Mouse (Mus musculus) midbrain, embryonic 16.5 days (tissue): ENCODE data around the gene Galntl6. TPM values are rescaled to one million over a fixed set of nuclear protein-coding genes. Genes with fewer than 3 reads are reported as not detected.
A peak's percentile ranks its signal among the peaks of the same experiment; 100 is the strongest.

Experiments used
- ATAC-seq: fragments of 200-750 bp; cut with Nextera tagmentation; 2 replicates; pipeline ENCODE4 v1.8.0; 2017; ENCODE audit warnings: moderate TSS enrichment
- H3K27ac ChIP-seq: fragments of 300-500 bp; sonication (generic); 2 replicates; pipeline ENCODE4 v1.5.1; 2014; ENCODE audit warnings: mild to moderate bottlenecking, low read length, mixed read lengths
- H3K27me3 ChIP-seq: fragments of 300-500 bp; sonication (generic); 2 replicates; pipeline ENCODE4 v1.6.1; 2014; ENCODE audit warnings: low read depth, low read length, mixed read lengths; ENCODE audit not compliant: control insufficient read depth, insufficient read depth
- H3K36me3 ChIP-seq: fragments of 300-500 bp; sonication (generic); 2 replicates; pipeline ENCODE4 v1.6.1; 2014; ENCODE audit warnings: mild to moderate bottlenecking, low read length, moderate library complexity, mixed read lengths; ENCODE audit not compliant: control insufficient read depth, insufficient read depth
- H3K4me1 ChIP-seq: fragments of 300-500 bp; sonication (generic); 2 replicates; pipeline ENCODE4 v1.6.1; 2014; ENCODE audit warnings: mild to moderate bottlenecking, low read length, mixed read lengths; ENCODE audit not compliant: control insufficient read depth, insufficient read depth
- H3K4me2 ChIP-seq: fragments of 300-500 bp; sonication (generic); 2 replicates; pipeline ENCODE4 v1.6.1; 2014; ENCODE audit warnings: mild to moderate bottlenecking, low read length, mixed read lengths
- H3K4me3 ChIP-seq: fragments of 300-500 bp; sonication (generic); 2 replicates; pipeline ENCODE4 v1.5.1; 2014; ENCODE audit warnings: low read depth, mild to moderate bottlenecking, low read length, moderate library complexity, mixed read lengths
- H3K9ac ChIP-seq: fragments of 300-500 bp; sonication (generic); 2 replicates; pipeline ENCODE4 v1.6.1; 2014; ENCODE audit warnings: low read depth, low read length, mixed read lengths
- H3K9me3 ChIP-seq: fragments of 300-500 bp; sonication (generic); replicated peaks from 2 replicates; pipeline ENCODE4 v1.6.1; 2014; ENCODE audit warnings: mild to moderate bottlenecking, low read length, mixed read lengths; ENCODE audit not compliant: control insufficient read depth, poor library complexity, severe bottlenecking
- WGBS: fragments of 180-500 bp; shearing (Covaris S2); extraction: QIAGEN DNeasy Blood & Tissue Kit; methylation state at CpG from one replicate; pipeline ENCODE4 v1.1.7; 2014; 5-methylcytosine and 5-hydroxymethylcytosine counted together
- polyA plus RNA-seq: library from polyadenylated mRNA; unstranded; fragments of >200 nt; fragmentation: Nextera tagmentation; extraction: Ambion mirVana; gene quantifications from 2 replicates; pipeline ENCODE4 v1.2.1, GENCODE M21; 2015

The Galntl6 gene
- polyA plus RNA-seq, 1 experiment from 2014 or later, result 18.4 TPM

DNA sequence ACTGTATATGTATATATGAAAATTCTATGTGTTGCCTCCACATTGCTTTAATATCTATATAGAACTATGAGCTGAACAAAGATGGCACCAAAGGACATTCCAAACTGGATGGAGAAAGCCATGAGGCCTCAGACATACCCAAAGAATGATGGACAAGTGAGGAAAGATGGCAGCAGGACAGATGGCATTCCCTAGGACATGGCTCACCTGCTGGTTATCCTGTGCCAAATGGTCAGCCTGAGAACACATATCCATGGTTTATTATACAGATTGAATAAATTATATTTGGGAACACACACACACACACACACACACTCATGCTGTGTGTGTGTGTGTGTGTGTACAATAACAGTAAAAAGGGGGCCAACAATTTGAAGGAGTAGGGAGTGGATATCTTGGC, 1063.4 kb downstream of the Galntl6 start:
- Histone ChIP-seq H3K9ac (no peak overlapping the region), H3K27ac (no peak overlapping the region), H3K36me3 (no peaks in the 10 kb centered on the region), H3K9me3 (no peaks in the 10 kb centered on the region), H3K27me3 (no peaks in the 10 kb centered on the region), H3K4me2 (no peak overlapping the region), H3K4me1 (no peaks in the 10 kb centered on the region), H3K4me3 (no peak overlapping the region)
- ATAC-seq, result no peak

DNA sequence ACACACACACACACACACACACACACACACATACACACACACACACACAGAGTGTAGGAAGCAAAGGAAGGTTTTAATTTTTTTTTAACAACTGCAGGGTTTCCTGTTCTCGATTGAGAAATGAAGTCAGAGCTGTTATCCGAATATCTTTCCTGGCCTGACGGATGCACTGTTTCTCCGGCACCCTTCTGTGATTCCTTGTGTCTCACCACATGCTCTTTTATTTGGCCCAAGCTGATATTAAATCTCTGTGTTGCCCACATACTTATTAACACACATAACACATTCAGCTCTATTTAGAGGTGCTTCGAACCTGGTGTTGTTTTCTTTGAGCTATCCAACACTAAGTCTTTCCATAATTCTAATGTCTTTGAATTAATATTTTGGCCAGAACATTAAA, 1069.0 kb downstream of the Galntl6 start:
- H3K27me3 ChIP-seq, result no peaks in the 10 kb centered on the region
- no peak overlapping the region for H3K4me3 ChIP-seq
- no peak overlapping the region for H3K9ac ChIP-seq
- H3K4me1 ChIP-seq, result peaks cover 4% of the 10 kb centered on the region; the same call in 1 of the 2 replicates
- H3K27ac ChIP-seq, result no peak overlapping the region
- WGBS, result 52% methylated on average over 5 of the region's 5 CpGs
- no peak for ATAC-seq
- no peaks in the 10 kb centered on the region for H3K9me3 ChIP-seq
- H3K36me3 ChIP-seq, result no peaks in the 10 kb centered on the region
- no peak overlapping the region for H3K4me2 ChIP-seq

DNA sequence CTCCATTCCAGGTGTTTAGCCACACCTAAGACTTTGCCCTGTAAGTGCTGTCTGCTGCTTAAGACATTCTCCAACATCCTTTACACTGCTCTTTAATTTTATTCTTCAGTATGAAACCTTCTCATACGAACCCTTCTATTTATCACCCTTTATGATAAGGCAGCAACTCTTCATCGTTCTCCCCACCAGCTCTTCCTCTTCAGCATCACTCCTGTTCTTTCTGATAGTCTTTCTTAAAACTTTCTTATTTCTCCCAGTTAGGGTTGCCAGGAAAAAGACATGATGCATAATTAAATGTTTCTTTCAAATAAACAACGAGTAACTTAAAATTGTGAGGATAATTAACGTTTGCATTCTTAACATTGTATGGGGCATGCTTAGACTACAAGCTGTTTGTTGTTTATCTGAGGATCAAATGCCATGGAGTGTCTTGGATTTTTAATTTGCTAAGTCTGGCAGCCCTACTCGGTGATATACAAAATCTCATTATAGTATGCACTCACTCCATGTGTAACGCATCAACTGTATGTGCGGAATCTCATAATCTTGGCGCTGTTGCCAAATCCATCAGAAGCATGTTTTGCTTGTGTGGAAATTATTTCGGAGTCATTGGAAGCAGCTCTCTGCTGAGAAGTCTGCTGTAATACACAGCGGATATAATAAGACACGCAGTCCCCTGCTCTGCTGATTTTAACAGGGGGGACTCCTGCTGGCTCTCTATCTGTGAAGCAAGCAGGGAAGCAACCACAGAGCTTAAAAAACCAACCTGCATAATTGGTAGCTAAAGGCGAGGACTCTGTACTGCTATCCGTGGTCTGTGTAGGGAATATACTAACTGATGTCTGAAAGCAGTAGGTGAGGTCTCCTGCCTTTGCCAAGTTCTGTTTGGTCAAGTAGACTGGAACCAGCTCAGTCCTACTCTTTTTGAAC, 1069.7 kb downstream of the Galntl6 start:
- Histone ChIP-seq H3K27ac (no peak overlapping the region), H3K9ac (no peak overlapping the region), H3K27me3 (no peaks in the 10 kb centered on the region), H3K4me2 (no peak overlapping the region), H3K4me3 (no peak overlapping the region), H3K9me3 (no peaks in the 10 kb centered on the region), H3K4me1 (peaks cover 4% of the 10 kb centered on the region; the same call in 1 of the 2 replicates), H3K36me3 (no peaks in the 10 kb centered on the region)
- WGBS, result 51% methylated on average over 13 of the region's 13 CpGs
- ATAC-seq, result peak; percentile 66

DNA sequence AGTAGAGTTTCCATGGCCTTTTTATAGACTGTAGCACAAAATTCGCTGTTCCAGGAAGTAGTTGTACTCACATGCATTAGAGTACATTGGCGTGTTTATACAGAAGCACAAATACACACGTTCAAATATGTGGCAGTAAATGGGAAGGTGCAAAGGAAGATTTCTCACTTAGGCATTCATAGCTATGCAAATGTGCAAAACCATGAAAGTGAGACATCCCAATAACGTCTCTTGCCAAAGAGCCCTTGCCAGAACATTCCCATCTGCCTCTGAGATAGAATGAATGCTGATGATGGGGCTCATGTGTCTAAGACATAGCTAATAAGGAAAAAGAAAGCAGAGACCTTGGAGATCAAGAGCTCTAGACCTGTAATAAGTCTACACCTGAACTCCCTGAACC, 1071.0 kb downstream of the Galntl6 start:
- WGBS, result 83% methylated on average over 4 of the region's 4 CpGs
- H3K4me2 ChIP-seq, result no peak overlapping the region

DNA sequence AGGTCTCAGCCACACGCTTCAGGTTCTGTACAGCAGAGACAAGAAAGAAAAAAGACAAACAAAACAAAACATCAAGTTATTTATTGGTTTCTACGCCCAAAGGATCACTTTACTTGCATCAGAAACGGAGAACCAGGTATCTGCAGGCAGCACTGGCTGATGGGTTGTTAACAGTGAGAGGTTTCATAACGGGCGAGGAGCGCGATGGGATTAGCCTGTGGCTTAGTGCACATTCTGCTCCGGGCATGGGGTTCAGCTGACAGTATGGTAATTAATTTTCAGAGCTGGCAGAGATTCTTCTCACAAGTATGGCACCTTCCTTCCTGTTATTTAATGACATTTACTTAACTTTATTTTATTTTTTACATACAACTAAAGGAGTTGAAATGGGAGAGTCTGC, 1075.1 kb downstream of the Galntl6 start:
- Histone ChIP-seq H3K27me3 (no peaks in the 10 kb centered on the region), H3K27ac (no peak overlapping the region), H3K36me3 (no peaks in the 10 kb centered on the region), H3K4me1 (peaks cover 14% of the 10 kb centered on the region; the same call in 1 of the 2 replicates), H3K4me3 (peak overlapping the region; percentile 13; the same call in 1 of the 2 replicates), H3K9me3 (no peaks in the 10 kb centered on the region), H3K9ac (no peak overlapping the region), H3K4me2 (peak overlapping the region; percentile 46)
- 30% methylated on average over 8 of the region's 8 CpGs for WGBS
- ATAC-seq, result 0 out of 2 replicates have a peak, but pooled peaks have one; percentile 56

More for the DNA sequence above, 1071.0 kb downstream of the Galntl6 start:
- Histone ChIP-seq H3K4me1 (peaks cover 14% of the 10 kb centered on the region; the same call in 1 of the 2 replicates), H3K27me3 (no peaks in the 10 kb centered on the region), H3K36me3 (no peaks in the 10 kb centered on the region), H3K27ac (no peak overlapping the region), H3K9me3 (no peaks in the 10 kb centered on the region), H3K9ac (no peak overlapping the region), H3K4me3 (no peak overlapping the region)
- no peak for ATAC-seq

DNA sequence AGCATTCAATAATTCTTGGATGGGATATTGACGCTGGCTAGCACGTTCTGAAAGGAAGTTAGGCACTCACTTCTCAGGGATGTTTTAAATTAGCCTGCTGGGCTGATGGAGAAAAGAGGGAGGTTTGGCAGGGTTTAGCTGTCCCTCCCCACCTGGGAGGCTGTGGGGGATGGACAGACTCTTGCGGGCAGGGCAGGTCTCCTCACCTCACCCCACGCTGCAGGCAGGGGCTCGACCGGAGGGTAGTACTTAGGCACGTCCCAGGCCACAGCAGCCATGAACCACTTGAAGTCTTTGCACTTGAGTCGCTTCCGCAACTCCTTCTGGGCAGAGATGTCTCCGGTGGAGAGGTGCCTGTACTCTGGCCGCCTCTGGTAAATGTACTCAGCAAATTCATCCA, 1075.5 kb downstream of the Galntl6 start:
- Histone ChIP-seq H3K9me3 (no peaks in the 10 kb centered on the region), H3K4me1 (peaks cover 14% of the 10 kb centered on the region; the same call in 1 of the 2 replicates), H3K4me2 (peak overlapping the region; percentile 46), H3K9ac (no peak overlapping the region), H3K4me3 (peak overlapping the region; percentile 13; the same call in 1 of the 2 replicates), H3K27ac (peak overlapping the region; percentile 47; the same call in 1 of the 2 replicates), H3K36me3 (no peaks in the 10 kb centered on the region), H3K27me3 (no peaks in the 10 kb centered on the region)
- WGBS, result 42% methylated on average over 11 of the region's 11 CpGs
- ATAC-seq, result peak; percentile 81

DNA sequence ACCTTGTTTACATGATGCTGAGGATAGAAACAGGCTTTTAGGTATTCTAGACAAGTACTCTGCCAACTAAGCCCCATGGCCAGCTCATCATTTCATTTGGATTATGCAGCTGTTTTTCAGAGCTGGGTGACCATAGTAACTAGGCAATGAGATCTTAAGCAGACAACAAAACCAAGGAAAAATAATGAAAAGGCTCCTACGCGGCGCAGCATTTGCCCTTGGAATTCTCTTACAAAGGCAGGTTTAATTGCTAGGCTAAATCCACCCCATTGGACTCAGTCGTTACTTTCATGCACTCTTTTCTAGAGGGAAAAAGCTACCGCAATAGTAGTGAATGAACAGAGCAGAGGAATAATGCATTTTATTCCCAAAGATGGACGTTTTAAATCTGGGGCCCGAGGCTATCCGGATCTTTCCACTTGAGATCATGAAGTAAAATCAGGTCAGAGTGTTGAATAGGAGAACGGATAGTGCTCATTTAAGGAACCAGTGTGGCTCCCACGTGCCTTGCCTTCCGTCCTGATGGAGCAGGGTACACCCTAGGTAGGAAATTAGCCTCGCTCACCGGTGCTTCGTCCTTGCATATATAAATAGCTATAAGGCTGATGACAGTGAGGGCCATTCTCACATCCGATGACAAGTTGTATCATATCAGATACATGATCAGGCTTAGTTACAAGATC, 1076.1 kb downstream of the Galntl6 start:
- Histone ChIP-seq H3K36me3 (no peaks in the 10 kb centered on the region), H3K4me1 (peaks cover 14% of the 10 kb centered on the region; the same call in 1 of the 2 replicates), H3K4me3 (no peak overlapping the region), H3K27ac (0 out of 2 replicates have a peak overlapping the region, but pooled peaks have one; percentile 3), H3K9ac (no peak overlapping the region), H3K9me3 (no peaks in the 10 kb centered on the region), H3K27me3 (no peaks in the 10 kb centered on the region), H3K4me2 (peak overlapping the region; percentile 46)
- ATAC-seq, result peak; percentile 68
- WGBS, result 22% methylated on average over 15 of the region's 15 CpGs

DNA sequence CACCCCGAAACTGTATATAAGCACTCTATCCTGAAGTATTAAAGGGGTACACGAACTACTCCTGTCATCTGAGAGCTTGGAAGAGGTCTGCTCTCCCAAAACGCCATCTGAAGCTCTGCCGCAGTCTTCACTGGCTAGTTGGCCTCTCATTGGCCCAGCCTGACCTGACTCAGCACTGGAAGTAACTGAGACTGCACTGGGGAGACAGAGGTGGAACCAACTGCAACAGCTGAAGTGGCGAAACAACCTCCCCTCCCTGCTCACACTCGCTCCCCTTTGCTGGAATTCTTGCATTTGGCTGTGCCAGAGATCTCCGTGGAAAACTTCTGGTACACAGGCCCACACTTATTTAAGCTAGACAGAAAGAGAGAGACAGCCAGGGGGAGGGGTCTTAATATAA, 1089.3 kb downstream of the Galntl6 start:
- no peak overlapping the region for H3K9ac ChIP-seq
- H3K27ac ChIP-seq, result no peak overlapping the region
- no peaks in the 10 kb centered on the region for H3K4me1 ChIP-seq
- no peaks in the 10 kb centered on the region for H3K36me3 ChIP-seq
- no peak overlapping the region for H3K4me2 ChIP-seq
- no peaks in the 10 kb centered on the region for H3K9me3 ChIP-seq
- no peak for ATAC-seq
- no peaks in the 10 kb centered on the region for H3K27me3 ChIP-seq
- 77% methylated on average over 7 of the region's 7 CpGs for WGBS
- no peak overlapping the region for H3K4me3 ChIP-seq

DNA sequence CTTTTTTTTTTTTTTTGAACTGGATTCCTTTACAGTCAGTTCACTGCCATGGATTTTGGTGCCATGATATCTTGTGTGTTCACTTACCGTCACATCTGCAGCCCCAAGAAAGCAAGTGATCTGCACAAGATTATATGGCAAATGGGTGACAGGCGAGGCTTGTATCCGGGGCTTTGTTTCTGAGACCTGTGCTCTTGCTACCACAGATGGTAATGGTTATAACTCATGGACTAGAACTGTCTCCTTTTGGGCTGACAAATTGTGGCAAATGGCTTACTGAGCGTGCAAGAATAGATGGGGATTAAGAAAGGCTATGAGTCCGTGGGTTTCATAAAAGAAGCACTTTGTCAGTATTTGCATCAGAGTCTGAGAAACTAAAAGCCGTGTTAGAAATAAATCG, 1096.4 kb downstream of the Galntl6 start:
- Histone ChIP-seq H3K27ac (no peak overlapping the region), H3K9me3 (no peaks in the 10 kb centered on the region), H3K4me3 (no peak overlapping the region), H3K27me3 (no peaks in the 10 kb centered on the region), H3K9ac (no peak overlapping the region), H3K36me3 (no peaks in the 10 kb centered on the region), H3K4me2 (no peak overlapping the region), H3K4me1 (no peaks in the 10 kb centered on the region)
- 47% methylated on average over 7 of the region's 7 CpGs for whole genome bisulfite sequencing
- no peak for ATAC-seq
